Mouse (Mus musculus): ENCODE measurements around the gene Hpf1. TPM values are rescaled to one million over a fixed set of nuclear protein-coding genes. Genes with fewer than 3 reads are reported as not detected.

Hpf1 gene
- polyA plus RNA-seq, 1 experiment from 2014 or later = 125 TPM

DNA sequence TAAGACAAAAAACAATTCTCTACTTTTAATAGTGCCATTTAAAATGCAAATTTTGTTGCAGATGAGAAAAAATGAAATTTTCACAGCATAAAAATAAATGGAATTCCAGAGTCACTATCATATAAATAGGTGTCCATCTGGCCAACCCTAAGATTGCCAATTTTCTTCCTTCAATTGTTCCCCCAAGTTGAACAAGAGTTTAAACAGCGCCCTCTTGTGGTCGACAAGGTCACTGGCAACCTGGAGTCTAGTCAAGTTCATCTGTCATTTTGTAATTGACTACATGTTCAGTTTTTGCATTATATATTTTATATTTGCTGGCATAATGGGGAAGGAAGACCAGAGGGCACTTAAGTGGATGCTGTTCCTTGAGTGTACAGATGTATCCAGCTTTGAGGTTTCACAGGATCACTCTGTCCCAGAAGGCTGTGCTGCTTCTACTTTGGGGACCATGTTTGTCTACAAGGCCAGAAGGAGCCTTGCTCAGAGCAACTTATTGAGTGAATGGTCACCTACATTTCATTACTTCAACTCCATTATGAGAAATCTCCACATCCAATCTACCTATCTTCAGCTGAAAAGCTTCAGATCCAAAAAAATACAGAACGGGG is 24.6 kb upstream of the Hpf1 start:
- H3K27ac ChIP-seq (ENCODE audit: low read depth, low read length) = no peak overlapping the region
- no peak overlapping the region for H3K4me2 ChIP-seq (replicated peaks; ENCODE audit: low read depth, low read length)
- H3K4me3 ChIP-seq (ENCODE audit: low read depth, low read length) = no peak overlapping the region
- DNase-seq (ENCODE audit: low spot score) = peak; percentile 83
- no peak overlapping the region for H3K9ac ChIP-seq (ENCODE audit: low read depth, low read length)
- peak; percentile 46; the same call in 1 of the 2 replicates for ATAC-seq (ENCODE audit: low FRiP score)
- WGBS = 32% methylated on average over 3 of the region's 3 CpGs
- H3K4me1 ChIP-seq (replicated peaks; ENCODE audit: control insufficient read depth, insufficient read depth, low read length) = no peaks in the 10 kb centered on the region
- no peaks in the 10 kb centered on the region for H3K27me3 ChIP-seq (ENCODE audit: control insufficient read depth, insufficient read depth, low read length)
- no peaks in the 10 kb centered on the region for H3K9me3 ChIP-seq (ENCODE audit: control insufficient read depth, low read length)
- H3K36me3 ChIP-seq (ENCODE audit: control insufficient read depth, insufficient read depth, low read length) = no peaks in the 10 kb centered on the region

DNA sequence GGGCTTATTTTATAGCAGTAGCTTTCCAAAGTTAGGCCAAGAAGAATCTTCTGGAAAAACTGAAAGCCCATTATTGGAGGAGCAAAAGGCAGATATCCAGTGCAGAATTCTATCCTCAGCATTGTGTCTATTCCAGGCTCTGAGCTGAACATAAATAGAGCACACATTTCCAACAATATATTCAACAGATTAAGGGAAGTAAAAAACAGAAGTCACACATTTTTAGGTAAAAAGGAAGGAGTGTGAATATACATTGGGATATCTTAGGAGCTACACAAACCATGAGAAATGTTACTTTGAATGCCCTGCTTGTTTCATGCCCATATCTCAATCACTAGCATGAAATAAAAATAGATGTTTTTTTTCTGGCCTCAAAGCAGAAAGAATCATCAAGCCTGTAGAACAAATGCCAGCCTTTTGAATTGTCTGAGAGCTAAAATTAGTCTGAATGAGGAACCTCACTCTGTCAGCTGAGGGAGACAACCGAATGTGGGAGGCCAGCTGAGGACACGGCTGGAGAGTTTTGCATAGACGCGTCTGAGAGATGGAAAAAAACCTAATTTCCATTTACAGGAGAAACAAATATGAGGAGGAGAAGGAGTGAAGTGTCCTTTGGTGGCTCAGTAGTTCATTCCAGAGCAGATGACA is 22.6 kb upstream of the Hpf1 start:
- Histone ChIP-seq H3K9me3 (ENCODE audit: control insufficient read depth, low read length) (no peaks in the 10 kb centered on the region), H3K27ac (ENCODE audit: low read depth, low read length) (no peak overlapping the region), H3K4me2 (replicated peaks; ENCODE audit: low read depth, low read length) (no peak overlapping the region), H3K36me3 (ENCODE audit: control insufficient read depth, insufficient read depth, low read length) (no peaks in the 10 kb centered on the region), H3K4me3 (ENCODE audit: low read depth, low read length) (no peak overlapping the region), H3K27me3 (ENCODE audit: control insufficient read depth, insufficient read depth, low read length) (no peaks in the 10 kb centered on the region), H3K4me1 (replicated peaks; ENCODE audit: control insufficient read depth, insufficient read depth, low read length) (no peaks in the 10 kb centered on the region), H3K9ac (ENCODE audit: low read depth, low read length) (no peak overlapping the region)
- ATAC-seq (ENCODE audit: low FRiP score) (no peak), DNase-seq (ENCODE audit: low spot score) (no peak)
- WGBS = 77% methylated on average over 4 of the region's 4 CpGs

DNA sequence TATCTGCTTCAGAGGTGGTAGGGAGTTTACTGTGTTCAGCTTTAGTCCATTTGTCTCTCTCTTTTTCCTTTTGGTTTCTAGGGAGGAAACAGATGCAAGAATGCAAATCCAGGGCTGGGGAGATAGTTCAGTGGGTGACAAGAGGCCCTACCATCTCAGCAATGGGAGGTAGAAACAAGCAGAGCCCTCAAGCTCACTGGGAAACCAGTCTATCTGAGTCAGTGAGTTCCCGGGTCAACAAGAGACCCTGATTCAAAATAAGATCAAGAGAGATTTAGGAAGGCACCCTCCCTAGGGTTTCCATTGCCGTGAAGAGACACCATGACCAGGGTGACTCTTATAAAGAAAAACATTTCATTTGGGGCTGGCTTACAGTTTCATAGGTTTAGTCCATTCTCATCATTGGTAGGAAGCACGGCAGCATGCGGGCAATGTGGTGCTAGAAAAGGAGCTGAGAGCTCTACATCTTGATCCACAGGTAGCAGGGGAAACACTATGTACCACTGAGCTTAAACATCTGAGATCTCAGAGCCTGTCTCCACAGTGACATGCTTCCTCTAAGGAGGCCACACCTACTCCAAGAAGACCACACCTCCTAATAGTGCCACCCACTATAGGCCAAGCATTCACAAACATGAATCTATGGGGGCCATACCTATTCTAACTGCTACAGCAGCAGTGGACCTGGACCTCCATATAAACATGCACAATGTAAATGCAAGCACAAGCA is 21.8 kb upstream of the Hpf1 start:
- ATAC-seq (ENCODE audit: low FRiP score) (no peak), DNase-seq (ENCODE audit: low spot score) (no peak)
- 87% methylated on average over 4 of the region's 4 CpGs for WGBS
- Histone ChIP-seq H3K27ac (ENCODE audit: low read depth, low read length) (no peak overlapping the region), H3K9me3 (ENCODE audit: control insufficient read depth, low read length) (no peaks in the 10 kb centered on the region), H3K27me3 (ENCODE audit: control insufficient read depth, insufficient read depth, low read length) (no peaks in the 10 kb centered on the region), H3K36me3 (ENCODE audit: control insufficient read depth, insufficient read depth, low read length) (no peaks in the 10 kb centered on the region), H3K4me2 (replicated peaks; ENCODE audit: low read depth, low read length) (no peak overlapping the region), H3K9ac (ENCODE audit: low read depth, low read length) (no peak overlapping the region), H3K4me1 (replicated peaks; ENCODE audit: control insufficient read depth, insufficient read depth, low read length) (no peaks in the 10 kb centered on the region), H3K4me3 (ENCODE audit: low read depth, low read length) (no peak overlapping the region)

DNA sequence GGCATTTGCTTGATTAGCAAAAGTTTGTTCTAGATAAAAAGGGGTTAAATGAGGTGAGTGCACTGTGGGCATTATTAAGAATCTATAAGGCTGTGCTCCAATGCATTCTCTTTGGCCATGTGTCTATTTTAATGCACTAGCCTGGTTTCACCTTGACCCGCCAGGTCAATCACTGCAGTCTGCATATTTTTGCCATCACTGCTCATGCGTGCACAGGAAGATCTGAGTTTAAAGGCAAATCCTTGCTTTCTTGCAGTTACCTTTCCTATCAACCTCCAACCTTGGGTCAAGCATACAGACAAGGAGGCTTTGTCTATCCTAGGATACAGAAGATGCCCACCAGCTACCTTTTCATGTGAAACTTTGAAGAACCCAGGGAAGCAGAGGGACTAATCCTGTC is 20.5 kb upstream of the Hpf1 start:
- no peak overlapping the region for H3K4me2 ChIP-seq (replicated peaks; ENCODE audit: low read depth, low read length)
- H3K36me3 ChIP-seq (ENCODE audit: control insufficient read depth, insufficient read depth, low read length) = no peaks in the 10 kb centered on the region
- H3K27me3 ChIP-seq (ENCODE audit: control insufficient read depth, insufficient read depth, low read length) = no peaks in the 10 kb centered on the region
- H3K27ac ChIP-seq (ENCODE audit: low read depth, low read length) = no peak overlapping the region
- H3K4me1 ChIP-seq (replicated peaks; ENCODE audit: control insufficient read depth, insufficient read depth, low read length) = no peaks in the 10 kb centered on the region
- ATAC-seq (ENCODE audit: low FRiP score) = no peak
- no peak overlapping the region for H3K9ac ChIP-seq (ENCODE audit: low read depth, low read length)
- no peak overlapping the region for H3K4me3 ChIP-seq (ENCODE audit: low read depth, low read length)
- WGBS = 88% methylated on average over 2 of the region's 2 CpGs
- no peak for DNase-seq (ENCODE audit: low spot score)
- no peaks in the 10 kb centered on the region for H3K9me3 ChIP-seq (ENCODE audit: control insufficient read depth, low read length)

DNA sequence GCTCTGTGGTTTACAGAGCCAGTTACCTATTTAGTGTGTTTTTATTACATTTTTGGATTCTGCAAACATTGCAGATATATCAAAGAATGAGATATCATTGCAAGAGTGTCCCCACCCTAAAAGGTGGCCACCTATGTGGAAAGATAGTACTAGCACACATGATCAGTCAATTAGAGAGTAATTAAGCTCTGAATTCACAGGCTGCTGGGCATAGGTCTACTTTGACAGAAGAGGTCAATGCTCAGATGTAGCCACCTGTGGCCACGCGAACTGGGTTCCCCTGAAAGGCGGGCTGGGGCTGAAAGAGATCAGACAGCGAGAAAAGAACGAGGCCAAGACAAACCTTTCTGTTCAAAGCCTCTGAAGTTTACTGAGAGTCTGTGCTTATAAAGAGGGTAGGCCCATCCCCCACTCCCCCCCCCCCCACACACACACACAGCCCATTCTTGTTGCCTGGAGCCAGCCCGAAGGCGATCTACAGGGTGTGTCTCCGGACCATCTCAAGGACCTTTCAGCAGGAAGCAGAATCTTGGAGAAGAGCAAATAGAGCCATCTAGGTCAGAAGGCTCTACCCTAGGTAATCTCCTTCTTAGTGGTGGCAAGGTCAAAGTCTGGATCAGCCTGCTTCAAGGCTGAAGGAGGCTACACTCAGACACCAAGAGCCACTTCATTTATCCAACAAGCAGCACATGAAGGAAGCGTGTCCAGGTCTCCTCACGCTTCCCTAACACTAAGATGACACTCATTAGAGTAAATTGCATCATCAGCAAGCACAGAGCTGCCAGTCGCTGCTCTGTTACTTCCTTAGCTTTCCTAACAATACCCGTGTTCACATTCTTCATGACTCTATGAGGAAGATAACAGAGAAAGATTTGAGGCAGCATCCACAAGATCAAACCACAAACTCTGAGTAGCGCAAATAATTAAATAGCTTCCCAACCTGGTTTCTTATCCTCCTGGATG is 19.7 kb upstream of the Hpf1 start:
- H3K27me3 ChIP-seq (ENCODE audit: control insufficient read depth, insufficient read depth, low read length) = no peaks in the 10 kb centered on the region
- no peak overlapping the region for H3K4me2 ChIP-seq (replicated peaks; ENCODE audit: low read depth, low read length)
- no peak overlapping the region for H3K27ac ChIP-seq (ENCODE audit: low read depth, low read length)
- no peaks in the 10 kb centered on the region for H3K36me3 ChIP-seq (ENCODE audit: control insufficient read depth, insufficient read depth, low read length)
- ATAC-seq (ENCODE audit: low FRiP score) (no peak), DNase-seq (ENCODE audit: low spot score) (no peak)
- H3K9ac ChIP-seq (ENCODE audit: low read depth, low read length) = no peak overlapping the region
- H3K9me3 ChIP-seq (ENCODE audit: control insufficient read depth, low read length) = no peaks in the 10 kb centered on the region
- no peak overlapping the region for H3K4me3 ChIP-seq (ENCODE audit: low read depth, low read length)
- 81% methylated on average over 13 of the region's 13 CpGs for WGBS
- no peaks in the 10 kb centered on the region for H3K4me1 ChIP-seq (replicated peaks; ENCODE audit: control insufficient read depth, insufficient read depth, low read length)

DNA sequence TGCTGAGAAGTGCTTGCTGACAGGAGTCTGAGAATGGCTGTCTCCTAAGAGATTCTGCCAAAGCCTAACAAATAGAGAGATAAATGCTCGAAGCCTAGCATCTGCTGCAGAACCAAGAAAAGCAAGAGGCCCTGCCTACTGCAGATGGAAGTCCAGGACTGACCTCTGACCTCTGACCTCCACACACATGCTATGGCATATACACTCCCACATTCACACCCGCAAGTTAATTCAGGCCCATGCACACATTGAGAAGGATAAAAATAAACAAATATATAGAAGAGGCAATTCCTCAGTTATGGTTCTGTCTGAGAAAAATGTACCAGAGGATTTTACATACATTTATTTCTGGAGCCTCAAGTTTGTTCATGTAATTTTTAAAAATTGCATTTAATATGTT is 11.6 kb upstream of the Hpf1 start:
- Histone ChIP-seq H3K4me3 (ENCODE audit: low read depth, low read length) (no peak overlapping the region), H3K36me3 (ENCODE audit: control insufficient read depth, insufficient read depth, low read length) (no peaks in the 10 kb centered on the region), H3K4me2 (replicated peaks; ENCODE audit: low read depth, low read length) (no peak overlapping the region), H3K9me3 (ENCODE audit: control insufficient read depth, low read length) (no peaks in the 10 kb centered on the region), H3K4me1 (replicated peaks; ENCODE audit: control insufficient read depth, insufficient read depth, low read length) (no peaks in the 10 kb centered on the region), H3K27me3 (ENCODE audit: control insufficient read depth, insufficient read depth, low read length) (no peaks in the 10 kb centered on the region), H3K27ac (ENCODE audit: low read depth, low read length) (no peak overlapping the region), H3K9ac (ENCODE audit: low read depth, low read length) (no peak overlapping the region)
- 49% methylated on average over 2 of the region's 2 CpGs for WGBS
- no peak for DNase-seq (ENCODE audit: low spot score)
- ATAC-seq (ENCODE audit: low FRiP score) = no peak

DNA sequence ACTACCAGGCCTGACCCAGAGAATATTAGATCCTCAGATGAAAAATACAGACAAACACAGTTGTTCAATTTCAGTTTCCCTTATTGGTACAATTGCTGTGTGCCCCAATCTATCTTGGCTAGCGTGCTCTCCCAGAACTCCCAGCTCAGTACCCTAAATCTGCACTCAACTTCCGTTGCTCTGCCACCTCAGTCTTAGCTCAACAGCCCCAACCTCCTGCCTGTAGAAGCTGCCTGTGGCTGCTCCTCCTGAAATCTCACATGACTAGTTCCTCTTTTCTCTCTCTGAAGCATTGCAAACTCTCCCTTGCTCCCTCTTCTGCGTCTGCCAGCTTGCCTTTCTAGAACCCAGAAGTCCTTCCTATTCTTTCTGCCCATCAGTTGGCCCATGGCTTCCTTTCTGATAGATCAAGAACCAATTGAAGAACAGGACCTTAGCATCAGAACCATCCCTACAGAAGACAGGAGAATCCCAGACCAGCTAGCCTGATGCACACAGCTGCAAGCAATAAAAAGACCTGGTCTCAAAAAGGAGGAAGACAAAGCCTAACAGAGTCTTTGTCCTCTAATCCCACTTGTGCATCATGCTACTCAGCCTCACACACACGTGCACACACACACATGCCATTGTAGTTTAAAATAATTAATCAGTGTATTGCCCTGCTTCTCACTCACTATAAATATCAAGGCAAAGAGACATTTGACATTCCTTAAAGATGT is 6.6 kb upstream of the Hpf1 start:
- DNase-seq (ENCODE audit: low spot score) (no peak), ATAC-seq (ENCODE audit: low FRiP score) (no peak)
- Histone ChIP-seq H3K4me2 (replicated peaks; ENCODE audit: low read depth, low read length) (no peak overlapping the region), H3K4me1 (replicated peaks; ENCODE audit: control insufficient read depth, insufficient read depth, low read length) (no peaks in the 10 kb centered on the region), H3K27me3 (ENCODE audit: control insufficient read depth, insufficient read depth, low read length) (no peaks in the 10 kb centered on the region), H3K27ac (ENCODE audit: low read depth, low read length) (no peak overlapping the region), H3K9me3 (ENCODE audit: control insufficient read depth, low read length) (no peaks in the 10 kb centered on the region), H3K4me3 (ENCODE audit: low read depth, low read length) (no peak overlapping the region), H3K36me3 (ENCODE audit: control insufficient read depth, insufficient read depth, low read length) (no peaks in the 10 kb centered on the region), H3K9ac (ENCODE audit: low read depth, low read length) (no peak overlapping the region)
- 70% methylated on average over 4 of the region's 4 CpGs for WGBS

DNA sequence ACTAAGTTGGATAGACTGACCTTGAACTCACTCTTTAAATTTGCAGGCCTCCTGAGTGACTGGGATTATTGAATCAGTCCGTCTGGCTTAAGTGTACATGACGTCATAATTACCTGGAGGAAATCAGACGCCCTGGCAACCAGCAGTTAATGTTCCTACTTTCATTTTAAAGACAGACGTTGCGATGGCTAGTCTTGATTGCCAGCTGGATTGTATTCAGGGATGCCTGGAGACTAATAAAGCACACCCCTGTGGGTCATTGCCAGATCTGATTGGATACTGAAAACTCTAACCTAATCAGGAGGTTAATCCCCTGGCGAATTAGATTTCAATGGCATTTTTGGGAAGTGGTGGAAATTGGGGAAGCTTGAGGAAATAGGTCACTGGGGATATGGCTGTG is 3.5 kb upstream of the Hpf1 start:
- Histone ChIP-seq H3K9me3 (ENCODE audit: control insufficient read depth, low read length) (no peaks in the 10 kb centered on the region), H3K27me3 (ENCODE audit: control insufficient read depth, insufficient read depth, low read length) (no peaks in the 10 kb centered on the region), H3K4me3 (ENCODE audit: low read depth, low read length) (no peak overlapping the region), H3K4me2 (replicated peaks; ENCODE audit: low read depth, low read length) (no peak overlapping the region), H3K9ac (ENCODE audit: low read depth, low read length) (no peak overlapping the region), H3K4me1 (replicated peaks; ENCODE audit: control insufficient read depth, insufficient read depth, low read length) (no peaks in the 10 kb centered on the region), H3K27ac (ENCODE audit: low read depth, low read length) (no peak overlapping the region), H3K36me3 (ENCODE audit: control insufficient read depth, insufficient read depth, low read length) (no peaks in the 10 kb centered on the region)
- no peak for ATAC-seq (ENCODE audit: low FRiP score)
- no peak for DNase-seq (ENCODE audit: low spot score)
- WGBS = 68% methylated on average over 6 of the region's 6 CpGs

Data from hindbrain, embryonic 11.5 days (tissue).